Mouse (Mus musculus): ENCODE results near the gene Rprml.
A peak's percentile ranks its signal among the peaks of the same experiment; 100 is the strongest.

Gene Rprml

GRCm38 (mm10) chr11:103649301-103649982, at the start of gene Rprml:
Rprml (plus strand) TSS chr11:103649570.
- DNase-seq (ENCODE audit: low read depth, low spot score), result no peak

- DNase-seq (ENCODE audit: low read depth, low spot score), result no peak
Observed at GRCm38 (mm10) chr11:103606611-103607010, 42.8 kb upstream of the Rprml start.

DNA sequence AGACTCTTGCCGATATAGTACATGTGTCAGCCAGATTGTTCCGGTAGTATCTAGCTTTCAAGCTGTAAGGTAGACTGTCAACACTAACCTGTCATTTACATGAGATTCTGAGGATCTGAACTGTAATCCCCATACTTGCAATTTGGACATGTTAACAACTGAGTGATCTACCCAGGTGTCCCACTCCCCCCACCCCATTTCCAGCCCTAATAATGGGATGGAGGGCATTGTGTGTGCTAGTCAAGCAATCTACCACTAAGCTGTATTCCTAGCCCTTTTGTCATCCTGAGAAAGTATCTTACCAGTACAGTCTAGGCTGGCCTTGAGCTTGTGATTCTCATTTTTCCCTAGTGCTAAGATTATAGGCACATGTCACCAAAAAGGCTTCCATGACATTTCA, 38.6 kb upstream of the Rprml start:
- no peak for DNase-seq (ENCODE audit: low read depth, low spot score)

- DNase-seq (ENCODE audit: low read depth, low spot score), result no peak
Observed at GRCm38 (mm10) chr11:103621040-103621439, 28.3 kb upstream of the Rprml start, which contains the start of gene Gm884. Gm884 (minus strand) TSS chr11:103621140.

DNA sequence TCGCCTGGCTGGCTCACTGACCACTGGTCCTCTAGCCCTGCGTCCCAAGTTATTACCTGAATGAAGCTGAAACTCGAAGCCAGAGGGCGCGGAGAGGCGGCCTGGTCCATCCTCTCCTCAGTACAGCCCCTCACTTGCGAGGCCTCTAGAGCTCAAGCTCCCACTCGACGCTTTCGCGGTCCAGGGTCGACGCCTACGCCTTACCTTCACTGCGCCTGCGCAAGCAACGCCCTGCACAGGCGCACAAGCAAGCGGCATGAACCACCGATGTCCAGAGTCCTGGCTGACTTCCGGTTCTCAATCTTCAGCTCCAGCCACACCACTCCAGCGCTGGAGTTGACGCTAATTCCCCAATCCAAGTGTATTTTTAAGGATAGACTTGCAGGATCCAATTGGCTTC, 21.9 kb upstream of the Rprml start:
- no peak for DNase-seq (ENCODE audit: low read depth, low spot score)

DNA sequence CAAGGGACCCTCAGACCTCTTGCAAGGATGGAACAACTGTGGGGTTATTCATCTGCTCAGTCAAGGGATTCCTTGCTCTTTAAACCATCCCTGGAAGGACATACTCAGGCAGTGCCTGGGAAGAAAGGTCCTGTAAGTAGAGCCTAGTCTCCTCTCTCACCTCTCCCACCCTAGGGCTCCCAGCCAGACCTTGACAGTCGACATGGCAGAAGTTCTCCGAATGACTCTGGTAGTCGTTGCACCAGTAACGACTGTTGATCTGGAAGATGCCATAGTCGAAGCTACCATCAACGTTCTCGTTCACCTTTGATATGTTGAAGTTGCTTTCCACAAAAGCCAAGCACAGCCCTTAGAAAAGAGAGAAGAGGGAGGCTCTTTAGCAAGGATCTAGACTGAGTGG, 14.6 kb upstream of the Rprml start:
- no peak for DNase-seq (ENCODE audit: low read depth, low spot score)

GRCm38 (mm10) chr11:103635481-103635880, 13.9 kb upstream of the Rprml start:
- DNase-seq (ENCODE audit: low read depth, low spot score), result no peak

GRCm38 (mm10) chr11:103636261-103636660, 13.1 kb upstream of the Rprml start:
- no peak for DNase-seq (ENCODE audit: low read depth, low spot score)

- DNase-seq (ENCODE audit: low read depth, low spot score), result no peak
Observed at GRCm38 (mm10) chr11:103638790-103639189, 10.6 kb upstream of the Rprml start, which contains the start of gene Lyzl6. Lyzl6 (minus strand) TSS chr11:103638890.

DNA sequence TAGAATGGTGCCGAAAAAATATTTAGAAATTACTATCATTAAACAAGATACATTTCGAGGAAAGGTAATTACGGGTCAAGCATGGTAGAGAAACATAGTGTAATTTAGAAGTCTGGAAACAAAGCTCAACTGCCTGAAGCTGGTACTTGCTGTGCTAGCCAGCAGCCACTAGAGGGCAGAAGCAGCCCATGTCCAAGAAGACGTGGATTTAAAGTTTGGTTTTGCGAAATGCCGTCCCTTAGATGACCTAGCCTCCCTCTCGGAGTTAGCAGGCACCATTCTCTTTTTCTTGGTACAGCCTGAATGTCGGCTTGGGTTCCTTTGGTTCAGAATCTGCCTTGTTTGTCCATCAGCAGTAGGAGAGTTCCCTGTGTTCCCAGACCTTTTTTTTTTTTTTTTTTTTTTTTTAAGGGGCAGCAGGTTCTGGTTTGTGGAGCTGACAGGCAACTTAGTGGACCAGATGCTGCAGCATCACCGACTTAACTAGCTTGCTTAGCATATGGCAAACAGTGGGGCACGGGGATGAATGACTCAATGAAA, 9.9 kb upstream of the Rprml start:
- peak; percentile 56 for DNase-seq (ENCODE audit: low read depth, low spot score)

DNA sequence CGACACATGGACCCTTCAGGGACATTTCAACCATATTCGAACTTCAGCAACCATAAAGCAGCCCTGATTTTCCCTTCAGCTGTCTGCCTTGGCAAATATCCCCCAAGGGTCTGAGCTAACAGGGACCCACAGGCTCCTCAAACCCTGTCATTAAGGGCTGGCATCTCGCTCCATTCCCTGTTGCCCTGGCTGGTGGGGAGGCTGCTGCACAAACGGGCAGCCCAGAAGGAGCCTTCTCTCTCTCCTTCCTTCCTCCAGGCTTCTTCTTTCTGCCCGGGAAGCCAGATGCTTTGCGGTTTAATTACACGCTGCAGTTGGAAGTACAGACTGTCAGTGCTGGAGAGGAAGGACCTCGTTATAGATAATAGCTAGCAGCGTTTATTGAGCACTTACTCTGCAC, 6.2 kb upstream of the Rprml start:
- DNase-seq (ENCODE audit: low read depth, low spot score), result no peak

DNA sequence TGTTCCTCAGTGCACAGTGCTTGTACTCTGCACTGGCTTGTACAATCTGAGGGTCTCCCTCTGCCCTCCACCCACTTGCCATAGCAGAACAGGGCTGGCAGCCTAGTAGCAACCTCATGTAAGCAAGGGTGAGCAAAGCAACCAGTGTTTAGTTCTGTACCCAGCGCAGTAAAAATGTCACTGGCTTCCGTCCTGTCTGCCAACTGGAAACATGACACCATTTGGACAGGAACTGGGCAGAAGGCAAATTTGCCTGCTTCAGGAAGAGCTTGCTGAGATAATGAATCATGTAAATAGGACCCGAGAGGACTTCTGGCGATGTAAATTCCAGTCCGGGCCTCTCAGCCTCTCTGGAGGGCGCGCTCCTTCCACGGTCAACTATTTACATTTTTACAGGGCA, 3.6 kb upstream of the Rprml start:
- DNase-seq (ENCODE audit: low read depth, low spot score), result no peak

GRCm38 (mm10) chr11:103646301-103646700, 3.1 kb upstream of the Rprml start:
- no peak for DNase-seq (ENCODE audit: low read depth, low spot score)

- DNase-seq (ENCODE audit: low read depth, low spot score), result no peak
Observed at GRCm38 (mm10) chr11:103647921-103648620, 1.3 kb upstream of the Rprml start.

- DNase-seq (ENCODE audit: low read depth, low spot score), result no peak
Observed at GRCm38 (mm10) chr11:103648656-103649055, 714 bp upstream of the Rprml start.

DNA sequence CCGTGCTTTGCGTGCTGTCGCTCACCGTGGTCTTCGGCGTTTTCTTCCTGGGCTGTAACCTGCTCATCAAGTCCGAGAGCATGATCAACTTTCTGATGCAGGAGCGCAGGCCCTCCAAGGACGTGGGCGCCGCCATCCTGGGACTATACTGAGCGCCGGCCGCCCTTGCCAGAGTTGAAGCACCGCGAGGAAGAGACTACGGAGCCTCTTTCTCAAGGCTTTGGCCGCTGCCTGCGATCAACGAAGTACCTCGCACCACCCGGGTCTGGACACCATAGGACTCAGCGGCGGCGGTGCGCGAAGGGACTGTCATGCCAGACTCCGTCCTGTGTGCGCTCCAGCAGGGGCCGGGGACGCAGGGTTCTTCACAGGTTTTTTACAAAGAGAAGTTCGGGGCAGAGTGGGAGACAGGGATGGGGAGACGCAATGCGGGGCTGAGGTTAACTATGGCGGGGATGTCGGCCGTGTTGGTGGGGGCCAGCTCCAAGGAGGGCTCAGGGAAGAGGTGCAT, 668 bp downstream of the Rprml start:
- DNase-seq (ENCODE audit: low read depth, low spot score), result no peak

- DNase-seq (ENCODE audit: low read depth, low spot score), result no peak
Observed at GRCm38 (mm10) chr11:103651426-103651825, 2.1 kb downstream of the Rprml start.

DNA sequence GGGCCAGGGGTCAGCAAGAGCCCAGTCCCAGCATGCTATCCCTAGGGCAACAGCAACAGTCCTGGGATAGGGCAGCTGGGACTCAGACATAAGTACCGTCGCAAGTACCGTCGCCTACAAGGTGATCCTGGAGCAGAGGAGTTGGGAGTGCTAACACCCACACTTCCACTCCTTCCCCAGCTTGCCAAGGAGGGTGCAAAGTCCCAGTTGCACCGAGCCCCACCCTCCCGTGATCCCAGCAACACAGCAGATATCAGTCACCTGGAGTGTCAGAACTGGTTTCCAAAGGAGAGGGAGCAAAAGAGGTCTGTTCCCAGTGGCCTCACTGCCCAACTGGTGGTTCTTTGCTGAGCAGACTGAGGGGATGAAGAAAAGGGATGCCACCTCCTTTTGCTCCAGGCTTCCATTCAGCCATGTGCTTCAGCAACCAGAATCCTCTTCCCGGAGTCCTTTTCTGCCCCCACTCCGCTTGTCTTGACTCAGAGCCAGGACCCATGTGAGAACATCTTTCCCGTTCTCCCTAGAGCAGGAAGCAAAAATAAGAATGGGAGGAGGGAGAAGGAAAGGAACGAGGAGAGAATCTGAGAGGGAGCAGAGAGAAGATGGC, 4.1 kb downstream of the Rprml start:
- no peak for DNase-seq (ENCODE audit: low read depth, low spot score)

DNA sequence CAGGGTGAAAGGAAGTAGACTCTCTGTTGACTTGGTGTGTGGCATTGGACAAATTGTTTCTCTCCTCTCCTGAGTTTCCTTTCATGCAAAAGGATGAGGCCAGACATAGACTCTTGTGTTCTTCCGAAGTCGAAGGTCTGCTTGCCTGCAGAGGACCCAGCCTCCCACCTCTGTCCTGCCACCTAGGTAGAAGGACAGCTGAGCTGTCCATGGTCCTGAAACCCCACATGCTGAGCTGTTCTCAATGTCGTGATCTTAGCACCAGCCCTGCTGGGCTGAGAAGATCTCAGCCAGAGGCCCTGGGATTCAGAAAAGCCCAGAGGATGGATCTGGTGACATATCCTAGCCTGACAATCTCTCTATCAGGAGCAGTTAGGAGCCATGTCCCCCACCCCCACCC, 7.2 kb downstream of the Rprml start:
- no peak for DNase-seq (ENCODE audit: low read depth, low spot score)

- no peak for DNase-seq (ENCODE audit: low read depth, low spot score)
Observed at GRCm38 (mm10) chr11:103658189-103658588, 8.8 kb downstream of the Rprml start.

DNA sequence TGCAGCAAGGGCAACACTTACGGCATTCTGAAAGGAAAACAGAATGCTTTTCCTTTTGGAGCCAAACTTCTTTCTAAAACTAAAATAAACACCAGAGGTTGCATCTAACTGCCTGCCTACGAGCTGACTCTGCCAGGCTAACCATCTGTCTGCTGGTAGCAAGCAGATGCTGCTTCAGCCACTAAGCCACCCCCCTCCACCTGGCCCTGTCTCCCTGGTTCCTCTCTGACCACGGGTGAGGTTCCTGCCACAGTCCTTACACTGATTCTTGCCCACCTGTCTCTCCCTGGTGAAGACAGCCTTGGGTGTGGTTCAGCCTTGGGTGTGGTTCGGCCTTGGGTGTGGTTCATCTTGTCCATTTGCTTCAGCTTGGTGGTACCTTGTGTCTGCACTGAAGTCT, 12.5 kb downstream of the Rprml start:
- no peak for DNase-seq (ENCODE audit: low read depth, low spot score)

GRCm38 (mm10) chr11:103662546-103662945, 13.2 kb downstream of the Rprml start:
- DNase-seq (ENCODE audit: low read depth, low spot score), result no peak
